Mouse (Mus musculus) left cerebral cortex, adult 2 months (tissue): Measurements from ENCODE around the gene Slc6a13. TPM values are rescaled to one million over a fixed set of nuclear protein-coding genes. Genes with fewer than 3 reads are reported as not detected.

Experiments
- DNase-seq, 2 experiments: peaks; one replicate each; pipeline ENCODE4 v3.0.0; 2021 to 2022; ENCODE audit warnings: low spot score in 2 of 2, mixed read lengths in 1 of 2; ENCODE audit errors: extremely low spot score in 1 of 2
- H3K27ac ChIP-seq: fragments of 200-600 bp; 2 replicates; pipeline ENCODE4 v1.8.1; 2022
- H3K4me3 ChIP-seq: fragments of 200-600 bp; 2 replicates; pipeline ENCODE4 v1.8.1; 2022
- CTCF ChIP-seq: fragments of 200-600 bp; IDR thresholded peaks from 2 replicates; pipeline ENCODE4 v1.8.1; 2022; ENCODE audit warnings: antibody characterized with exemption, mild to moderate bottlenecking, moderate library complexity
- intact Hi-C: fragments of 180-260 bp; cut with DNase I; formaldehyde crosslinking; loops from one replicate; pipeline ENCODE4 v1.15.1; 2025
- total RNA-seq, 2 experiments: library from RNA; stranded (reverse); gene quantifications; 2 replicates each; pipeline ENCODE4 v1.2.3; 2021

Slc6a13 gene
- total RNA-seq, 2 experiments from 2014 or later, result 18.0 to 18.5 TPM

GRCm38 (mm10) chr6:121329848-121330508 is 30.0 kb downstream of the Slc6a13 start:
- peak in 1 of 2 experiments; percentile 15 for DNase-seq
- intact Hi-C loops, result no loop called here
- TF ChIP-seq CTCF, result no peak

GRCm38 (mm10) chr6:121335841-121336240 is 35.8 kb downstream of the Slc6a13 start:
- intact Hi-C loops, result no loop called here
- Histone ChIP-seq H3K27ac (no peak overlapping the region), H3K4me3 (no peak overlapping the region)
- TF ChIP-seq CTCF, result no peak
- no peak for DNase-seq

More at GRCm38 (mm10) chr6:121329848-121330508, 30.0 kb downstream of the Slc6a13 start:
- H3K27ac ChIP-seq, result no peak overlapping the region
- no peak overlapping the region for H3K4me3 ChIP-seq

- no peak overlapping the region for H3K4me3 ChIP-seq
- DNase-seq, result no peak
- intact Hi-C loops, result no loop called here
- H3K27ac ChIP-seq, result no peak overlapping the region
- no peak for TF ChIP-seq CTCF
Measured at GRCm38 (mm10) chr6:121336558-121336957, 36.5 kb downstream of the Slc6a13 start.

GRCm38 (mm10) chr6:121337229-121337628 is 37.2 kb downstream of the Slc6a13 start:
- H3K27ac ChIP-seq, result no peak overlapping the region
- no peak for TF ChIP-seq CTCF
- intact Hi-C loops, result no loop called here
- no peak overlapping the region for H3K4me3 ChIP-seq
- no peak for DNase-seq

- Histone ChIP-seq H3K27ac (no peak overlapping the region), H3K4me3 (no peak overlapping the region)
- DNase-seq, result peak; percentile 78 to 80
- intact Hi-C loops, result loop anchor here (1.0 to 2.0 kb wide), 2 partner anchors 29 to 195 kb away; no protein-coding TSS in a partner anchor
- TF ChIP-seq CTCF, result peak; percentile 93
Measured at GRCm38 (mm10) chr6:121337770-121338518, 37.9 kb downstream of the Slc6a13 start.

GRCm38 (mm10) chr6:121338519-121338896 is 38.5 kb downstream of the Slc6a13 start:
- Histone ChIP-seq H3K27ac (no peak overlapping the region), H3K4me3 (no peak overlapping the region)
- TF ChIP-seq CTCF, result no peak
- DNase-seq, result no peak
- intact Hi-C loops, result loop anchor here (1.0 to 2.0 kb wide), 2 partner anchors 28 to 195 kb away; no protein-coding TSS in a partner anchor

- Histone ChIP-seq H3K4me3 (no peak overlapping the region), H3K27ac (no peak overlapping the region)
- no peak for TF ChIP-seq CTCF
- no peak for DNase-seq
- intact Hi-C loops, result no loop called here
Measured at GRCm38 (mm10) chr6:121341650-121342049, 41.6 kb downstream of the Slc6a13 start.

GRCm38 (mm10) chr6:121343026-121343770 is 43.2 kb downstream of the Slc6a13 start, which contains the start of gene Slc6a12:
Gene Slc6a12 (plus strand): TSS chr6:121343076.
- no peak within 1 kb of the TSS for H3K4me3 ChIP-seq
- TF ChIP-seq CTCF, result no peak
- no peak within 1 kb of the TSS for H3K27ac ChIP-seq
- no peak for DNase-seq
- intact Hi-C loops, result no loop called here

GRCm38 (mm10) chr6:121343771-121344123 is 43.7 kb downstream of the Slc6a13 start:
- DNase-seq, result no peak
- Histone ChIP-seq H3K27ac (no peak overlapping the region), H3K4me3 (no peak overlapping the region)
- intact Hi-C loops, result no loop called here
- no peak for TF ChIP-seq CTCF

- no peak for TF ChIP-seq CTCF
- no peak overlapping the region for H3K27ac ChIP-seq
- intact Hi-C loops, result no loop called here
Measured at GRCm38 (mm10) chr6:121344329-121344728, 44.3 kb downstream of the Slc6a13 start.

GRCm38 (mm10) chr6:121346428-121346827 is 46.4 kb downstream of the Slc6a13 start:
- H3K27ac ChIP-seq, result no peak overlapping the region
- TF ChIP-seq CTCF, result no peak
- no peak for DNase-seq
- intact Hi-C loops, result no loop called here
- H3K4me3 ChIP-seq, result no peak overlapping the region

More at GRCm38 (mm10) chr6:121344329-121344728, 44.3 kb downstream of the Slc6a13 start:
- no peak overlapping the region for H3K4me3 ChIP-seq
- DNase-seq, result no peak

- no peak for DNase-seq
- no peak overlapping the region for H3K4me3 ChIP-seq
- H3K27ac ChIP-seq, result no peak overlapping the region
- intact Hi-C loops, result no loop called here
- no peak for TF ChIP-seq CTCF
Measured at GRCm38 (mm10) chr6:121352276-121352675, 52.2 kb downstream of the Slc6a13 start.
